Mouse (Mus musculus): ENCODE data around the gene Themis2. TPM values are rescaled to one million over a fixed set of nuclear protein-coding genes. Genes with fewer than 3 reads are reported as not detected.
A peak's percentile ranks its signal among the peaks of the same experiment; 100 is the strongest.
"Not testable (repeated sequence)": the region's sequence is repeated elsewhere in the genome, so short reads cannot be mapped to it uniquely, and the experiment has no call there.

The Themis2 gene
- polyA plus RNA-seq, 1 experiment from 2014 or later: 1.2 TPM

DNA sequence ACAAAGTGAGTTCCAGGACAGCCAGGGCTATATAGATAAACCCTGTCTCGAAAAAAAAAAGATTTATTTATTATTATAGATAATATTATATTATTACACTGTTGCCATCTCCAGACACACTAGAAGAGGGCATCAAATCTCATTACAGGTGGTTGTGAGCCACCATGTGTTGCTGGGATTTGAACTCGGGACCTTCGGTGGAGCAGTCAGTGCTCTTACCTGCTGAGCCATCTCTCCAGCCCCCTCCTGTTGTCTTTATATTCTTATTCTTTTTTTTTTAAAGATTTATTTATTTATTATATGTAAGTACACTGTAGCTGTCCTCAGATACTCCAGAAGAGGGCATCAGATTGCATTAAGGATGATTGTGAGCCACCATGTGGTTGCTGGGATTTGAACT is 2.5 kb upstream of the Themis2 start:
- 87% methylated on average over 3 of the region's 3 CpGs for WGBS
- H3K36me3 ChIP-seq (ENCODE audit: control insufficient read depth, insufficient read depth, low read length); H3K9me3 ChIP-seq (ENCODE audit: control insufficient read depth, low read length); ATAC-seq (ENCODE audit: insufficient number of reproducible peaks, insufficient read depth, low FRiP score, low read depth); H3K9ac ChIP-seq (ENCODE audit: low read length); H3K4me3 ChIP-seq (ENCODE audit: control insufficient read depth in 1 of 2, insufficient read depth in 1 of 2, low read depth in 1 of 2, low read length in 2 of 2); H3K4me1 ChIP-seq (ENCODE audit: control insufficient read depth in 2 of 2, insufficient read depth in 2 of 2, low read length in 2 of 2); H3K27ac ChIP-seq (replicated peaks in 1 of 2; ENCODE audit: control insufficient read depth in 1 of 2, insufficient read depth in 1 of 2, low read depth in 2 of 2, low read length in 2 of 2); H3K4me2 ChIP-seq (ENCODE audit: low read length): not testable (repeated sequence)
- H3K27me3 ChIP-seq (ENCODE audit: control insufficient read depth, insufficient read depth, low read length): peaks cover 20% of the 10 kb centered on the region

- 58% methylated on average over 4 of the region's 4 CpGs for WGBS
- Histone ChIP-seq H3K27me3 (ENCODE audit: control insufficient read depth, insufficient read depth, low read length) (peaks cover 20% of the 10 kb centered on the region), H3K9ac (ENCODE audit: low read length) (no peak overlapping the region), H3K4me2 (ENCODE audit: low read length) (no peak overlapping the region), H3K9me3 (ENCODE audit: control insufficient read depth, low read length) (no peaks in the 10 kb centered on the region), H3K4me3 (ENCODE audit: control insufficient read depth in 1 of 2, insufficient read depth in 1 of 2, low read depth in 1 of 2, low read length in 2 of 2) (no peak overlapping the region), H3K36me3 (ENCODE audit: control insufficient read depth, insufficient read depth, low read length) (no peaks in the 10 kb centered on the region), H3K4me1 (ENCODE audit: control insufficient read depth in 2 of 2, insufficient read depth in 2 of 2, low read length in 2 of 2) (peaks cover 3 to 5% of the 10 kb centered on the region in 2 experiments; a peak in 2 of 4 replicates), H3K27ac (replicated peaks in 1 of 2; ENCODE audit: control insufficient read depth in 1 of 2, insufficient read depth in 1 of 2, low read depth in 2 of 2, low read length in 2 of 2) (no peak overlapping the region)
- no peak for ATAC-seq (ENCODE audit: insufficient number of reproducible peaks, insufficient read depth, low FRiP score, low read depth)
Observed at GRCm38 (mm10) chr4:132798028-132798427, 1.8 kb upstream of the Themis2 start.

DNA sequence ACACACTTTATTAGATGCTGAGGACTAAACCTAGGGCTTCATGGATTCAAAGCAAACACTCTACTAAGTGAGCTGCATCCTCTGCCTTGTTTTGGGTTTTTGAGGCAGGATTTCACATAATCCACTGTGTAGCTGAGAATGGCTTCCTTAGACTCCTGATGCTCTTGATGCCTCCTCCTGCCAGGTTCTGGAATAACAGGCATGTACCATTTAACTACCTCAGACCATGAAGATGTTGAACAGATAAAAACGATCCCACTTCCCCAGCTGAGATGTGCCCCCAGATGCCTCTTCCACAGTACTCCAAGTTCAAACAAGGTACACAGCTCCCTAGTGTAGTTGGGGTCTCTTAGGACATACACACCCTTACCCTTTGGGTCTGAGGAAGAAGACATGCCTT is 1.3 kb upstream of the Themis2 start:
- H3K4me2 ChIP-seq (ENCODE audit: low read length): no peak overlapping the region
- no peak overlapping the region for H3K9ac ChIP-seq (ENCODE audit: low read length)
- no peak for ATAC-seq (ENCODE audit: insufficient number of reproducible peaks, insufficient read depth, low FRiP score, low read depth)
- peaks cover 20% of the 10 kb centered on the region for H3K27me3 ChIP-seq (ENCODE audit: control insufficient read depth, insufficient read depth, low read length)
- H3K4me1 ChIP-seq (ENCODE audit: control insufficient read depth in 2 of 2, insufficient read depth in 2 of 2, low read length in 2 of 2): peaks cover 3 to 5% of the 10 kb centered on the region in 2 experiments; a peak in 2 of 4 replicates
- H3K9me3 ChIP-seq (ENCODE audit: control insufficient read depth, low read length): no peaks in the 10 kb centered on the region
- H3K4me3 ChIP-seq (ENCODE audit: control insufficient read depth in 1 of 2, insufficient read depth in 1 of 2, low read depth in 1 of 2, low read length in 2 of 2): no peak overlapping the region
- H3K27ac ChIP-seq (replicated peaks in 1 of 2; ENCODE audit: control insufficient read depth in 1 of 2, insufficient read depth in 1 of 2, low read depth in 2 of 2, low read length in 2 of 2): no peak overlapping the region
- 84% methylated on average over 1 of the region's 1 CpGs for WGBS
- H3K36me3 ChIP-seq (ENCODE audit: control insufficient read depth, insufficient read depth, low read length): no peaks in the 10 kb centered on the region

- peaks cover 20% of the 10 kb centered on the region for H3K27me3 ChIP-seq (ENCODE audit: control insufficient read depth, insufficient read depth, low read length)
- no peaks in the 10 kb centered on the region for H3K9me3 ChIP-seq (ENCODE audit: control insufficient read depth, low read length)
- H3K36me3 ChIP-seq (ENCODE audit: control insufficient read depth, insufficient read depth, low read length): no peaks in the 10 kb centered on the region
- H3K4me3 ChIP-seq (ENCODE audit: control insufficient read depth in 1 of 2, insufficient read depth in 1 of 2, low read depth in 1 of 2, low read length in 2 of 2): no peak overlapping the region
- no peak for ATAC-seq (ENCODE audit: insufficient number of reproducible peaks, insufficient read depth, low FRiP score, low read depth)
- whole genome bisulfite sequencing: 52% methylated on average over 7 of the region's 7 CpGs
- no peak overlapping the region for H3K9ac ChIP-seq (ENCODE audit: low read length)
- peak overlapping the region; percentile 58; the same call in 1 of the 2 replicates for H3K4me2 ChIP-seq (ENCODE audit: low read length)
- peaks cover 3 to 5% of the 10 kb centered on the region in 2 experiments; a peak in 2 of 4 replicates for H3K4me1 ChIP-seq (ENCODE audit: control insufficient read depth in 2 of 2, insufficient read depth in 2 of 2, low read length in 2 of 2)
- no peak overlapping the region for H3K27ac ChIP-seq (replicated peaks in 1 of 2; ENCODE audit: control insufficient read depth in 1 of 2, insufficient read depth in 1 of 2, low read depth in 2 of 2, low read length in 2 of 2)
Observed at GRCm38 (mm10) chr4:132795171-132795570, 1.0 kb downstream of the Themis2 start.

DNA sequence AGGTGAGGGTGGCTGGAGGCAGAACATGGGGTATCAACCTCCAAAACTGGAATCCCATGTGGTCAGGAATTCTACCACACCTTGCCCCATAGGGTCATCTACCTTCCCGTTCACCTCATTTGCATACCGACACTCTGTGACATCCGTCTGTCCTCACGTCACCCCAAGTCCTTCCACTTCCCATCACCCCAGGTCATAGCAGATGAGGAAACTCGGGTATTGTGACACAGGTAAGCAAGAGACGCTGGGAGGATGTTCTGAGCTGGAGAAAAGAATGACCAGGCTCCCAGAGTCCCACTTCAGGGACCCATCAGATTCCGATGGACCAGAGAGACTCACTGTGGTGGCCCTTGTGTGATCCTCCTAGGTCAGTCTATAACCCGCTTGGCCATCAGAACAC is 1.4 kb downstream of the Themis2 start:
- H3K4me1 ChIP-seq (ENCODE audit: control insufficient read depth in 2 of 2, insufficient read depth in 2 of 2, low read length in 2 of 2): peaks cover 3 to 5% of the 10 kb centered on the region in 2 experiments; a peak in 2 of 4 replicates
- WGBS: 69% methylated on average over 8 of the region's 8 CpGs
- no peak overlapping the region for H3K9ac ChIP-seq (ENCODE audit: low read length)
- no peak overlapping the region for H3K4me2 ChIP-seq (ENCODE audit: low read length)
- peaks cover 20% of the 10 kb centered on the region for H3K27me3 ChIP-seq (ENCODE audit: control insufficient read depth, insufficient read depth, low read length)
- ATAC-seq (ENCODE audit: insufficient number of reproducible peaks, insufficient read depth, low FRiP score, low read depth): no peak
- no peaks in the 10 kb centered on the region for H3K9me3 ChIP-seq (ENCODE audit: control insufficient read depth, low read length)
- H3K27ac ChIP-seq (replicated peaks in 1 of 2; ENCODE audit: control insufficient read depth in 1 of 2, insufficient read depth in 1 of 2, low read depth in 2 of 2, low read length in 2 of 2): no peak overlapping the region
- H3K4me3 ChIP-seq (ENCODE audit: control insufficient read depth in 1 of 2, insufficient read depth in 1 of 2, low read depth in 1 of 2, low read length in 2 of 2): no peak overlapping the region
- no peaks in the 10 kb centered on the region for H3K36me3 ChIP-seq (ENCODE audit: control insufficient read depth, insufficient read depth, low read length)

- no peak for ATAC-seq (ENCODE audit: insufficient number of reproducible peaks, insufficient read depth, low FRiP score, low read depth)
- H3K27me3 ChIP-seq (ENCODE audit: control insufficient read depth, insufficient read depth, low read length): peaks cover 20% of the 10 kb centered on the region
Observed at GRCm38 (mm10) chr4:132794028-132794427, 2.2 kb downstream of the Themis2 start.

GRCm38 (mm10) chr4:132793322-132794004 is 2.7 kb downstream of the Themis2 start:
- not testable (repeated sequence) for ATAC-seq (ENCODE audit: insufficient number of reproducible peaks, insufficient read depth, low FRiP score, low read depth); H3K4me1 ChIP-seq (ENCODE audit: control insufficient read depth in 2 of 2, insufficient read depth in 2 of 2, low read length in 2 of 2); H3K4me3 ChIP-seq (ENCODE audit: control insufficient read depth in 1 of 2, insufficient read depth in 1 of 2, low read depth in 1 of 2, low read length in 2 of 2); H3K4me2 ChIP-seq (ENCODE audit: low read length); H3K36me3 ChIP-seq (ENCODE audit: control insufficient read depth, insufficient read depth, low read length); H3K9me3 ChIP-seq (ENCODE audit: control insufficient read depth, low read length); H3K9ac ChIP-seq (ENCODE audit: low read length); H3K27ac ChIP-seq (replicated peaks in 1 of 2; ENCODE audit: control insufficient read depth in 1 of 2, insufficient read depth in 1 of 2, low read depth in 2 of 2, low read length in 2 of 2)
- peaks cover 20% of the 10 kb centered on the region for H3K27me3 ChIP-seq (ENCODE audit: control insufficient read depth, insufficient read depth, low read length)
- 77% methylated on average over 8 of the region's 9 CpGs for WGBS

More at GRCm38 (mm10) chr4:132794028-132794427, 2.2 kb downstream of the Themis2 start:
- Histone ChIP-seq H3K4me3 (ENCODE audit: control insufficient read depth in 1 of 2, insufficient read depth in 1 of 2, low read depth in 1 of 2, low read length in 2 of 2) (no peak overlapping the region), H3K9me3 (ENCODE audit: control insufficient read depth, low read length) (no peaks in the 10 kb centered on the region), H3K4me2 (ENCODE audit: low read length) (no peak overlapping the region), H3K27ac (replicated peaks in 1 of 2; ENCODE audit: control insufficient read depth in 1 of 2, insufficient read depth in 1 of 2, low read depth in 2 of 2, low read length in 2 of 2) (no peak overlapping the region), H3K36me3 (ENCODE audit: control insufficient read depth, insufficient read depth, low read length) (no peaks in the 10 kb centered on the region), H3K4me1 (ENCODE audit: control insufficient read depth in 2 of 2, insufficient read depth in 2 of 2, low read length in 2 of 2) (peaks cover 3 to 5% of the 10 kb centered on the region in 2 experiments; a peak in 2 of 4 replicates), H3K9ac (ENCODE audit: low read length) (no peak overlapping the region)
- 72% methylated on average over 9 of the region's 9 CpGs for WGBS

- no peak overlapping the region for H3K4me3 ChIP-seq (ENCODE audit: control insufficient read depth in 1 of 2, insufficient read depth in 1 of 2, low read depth in 1 of 2, low read length in 2 of 2)
- no peak overlapping the region for H3K9ac ChIP-seq (ENCODE audit: low read length)
- no peak for ATAC-seq (ENCODE audit: insufficient number of reproducible peaks, insufficient read depth, low FRiP score, low read depth)
- no peak overlapping the region for H3K4me2 ChIP-seq (ENCODE audit: low read length)
- peaks cover 9% of the 10 kb centered on the region for H3K27me3 ChIP-seq (ENCODE audit: control insufficient read depth, insufficient read depth, low read length)
- no peaks in the 10 kb centered on the region for H3K9me3 ChIP-seq (ENCODE audit: control insufficient read depth, low read length)
- no peak overlapping the region for H3K27ac ChIP-seq (replicated peaks in 1 of 2; ENCODE audit: control insufficient read depth in 1 of 2, insufficient read depth in 1 of 2, low read depth in 2 of 2, low read length in 2 of 2)
- H3K36me3 ChIP-seq (ENCODE audit: control insufficient read depth, insufficient read depth, low read length): no peaks in the 10 kb centered on the region
- 70% methylated on average over 8 of the region's 8 CpGs for WGBS
- no peaks in the 10 kb centered on the region for H3K4me1 ChIP-seq (ENCODE audit: control insufficient read depth in 2 of 2, insufficient read depth in 2 of 2, low read length in 2 of 2)
Observed at GRCm38 (mm10) chr4:132789731-132790130, 6.5 kb downstream of the Themis2 start.
